9 mouse cellular contexts compared by ENCODE assay signal in genomic region chr11:113806382-113807077, GRCm38 (mm10). TPM values are rescaled to one million over a fixed set of nuclear protein-coding genes. Genes with fewer than 3 reads are reported as not detected.
DNase-seq lines count a peak whose midpoint lies in the region; ATAC-seq and TF ChIP-seq lines count a peak whose summit lies in the region.
"Had no signal": no experiment of that assay in that cellular context is flagged by ENCODE, and none has a peak within 500 bp of the region (broad histone marks: within the 10 kb centered on the region; RNA-seq: fewer than 3 reads in every experiment).

No protein-coding gene starts in this region.

- no peak for TF ChIP-seq POLR2A in spleen, adult 2 months (IDR thresholded peaks at IDR 0.05; ENCODE audit: low read depth, low read length)
- TF ChIP-seq POLR2A in thymus, adult 2 months (IDR thresholded peaks at IDR 0.05; ENCODE audit: control insufficient read depth, extremely low read depth, insufficient read depth, low read length, poor library complexity), result no peak

- no peak overlapping the region for H3K4me3 ChIP-seq in spleen, adult 2 months (ENCODE audit: extremely low read depth, insufficient read depth, insufficient read length)
- H3K4me3 ChIP-seq in kidney, embryonic 16.5 days (ENCODE audit: low read length), result no peak overlapping the region
- no peak overlapping the region for H3K4me3 ChIP-seq in midbrain, postnatal 0 days (ENCODE audit: low read depth, low read length)
- H3K4me3 ChIP-seq in thymus, adult 2 months (ENCODE audit: control insufficient read depth, insufficient read depth, low read length), result no peak overlapping the region
- H3K4me3 ChIP-seq: neural tube, embryonic 13.5 days had no signal

- 76% methylated on average over 9 of the region's 9 CpGs for WGBS in spleen, adult 2 months
- WGBS in kidney, embryonic 16.5 days, result 37% methylated on average over 9 of the region's 9 CpGs
- 41% methylated on average over 9 of the region's 9 CpGs for whole genome bisulfite sequencing in midbrain, postnatal 0 days
- 59% methylated on average over 9 of the region's 9 CpGs for WGBS in thymus, adult 2 months

- DNase-seq in gastrocnemius, postnatal 14 days, result peak; percentile 80
- DNase-seq in gastrocnemius, postnatal 36 days, result no peak
- DNase-seq in spleen, adult 2 months (ENCODE audit: low read depth in 1 of 2, low spot score in 2 of 2), result no peak
- DNase-seq in spleen, adult 18-20 months, result no peak
- DNase-seq in midbrain, postnatal 0 days (ENCODE audit: low spot score), result peak; percentile 53
- DNase-seq in thymus, adult 2 months, result no peak
- no peak for DNase-seq in B cell, adult 2 months

- no peaks in the 10 kb centered on the region for H3K9me3 ChIP-seq in kidney, embryonic 16.5 days (ENCODE audit: low read length)
- H3K9me3 ChIP-seq in midbrain, postnatal 0 days (ENCODE audit: low read length), result no peaks in the 10 kb centered on the region
- H3K9me3 ChIP-seq: neural tube, embryonic 13.5 days had no signal

- H3K36me3 ChIP-seq in spleen, adult 2 months (ENCODE audit: control insufficient read depth, insufficient read depth, low read length), result no peaks in the 10 kb centered on the region
- no peaks in the 10 kb centered on the region for H3K36me3 ChIP-seq in kidney, embryonic 16.5 days (ENCODE audit: insufficient read depth, low read length)
- H3K36me3 ChIP-seq in midbrain, postnatal 0 days (ENCODE audit: insufficient read depth, low read length), result no peaks in the 10 kb centered on the region
- H3K36me3 ChIP-seq in thymus, adult 2 months (ENCODE audit: control insufficient read depth, insufficient read depth, low read length), result no peaks in the 10 kb centered on the region

- intact Hi-C loops in gastrocnemius, postnatal 14 days (cut with DNase I; ENCODE audit: low total_unique reads), result no loop called here
- intact Hi-C loops in gastrocnemius, postnatal 36 days (cut with DNase I), result no loop called here

- ATAC-seq in kidney, embryonic 16.5 days (ENCODE audit: low FRiP score, low TSS enrichment), result no peak
- ATAC-seq in midbrain, postnatal 0 days (ENCODE audit: low FRiP score), result no peak

- no peak overlapping the region for H3K4me2 ChIP-seq in kidney, embryonic 16.5 days (replicated peaks; ENCODE audit: low read depth, low read length)
- no peak overlapping the region for H3K4me2 ChIP-seq in midbrain, postnatal 0 days (ENCODE audit: low read depth, low read length, poor library complexity, severe bottlenecking)
- H3K4me2 ChIP-seq: neural tube, embryonic 13.5 days had no signal

- no peak for TF ChIP-seq CTCF in spleen, adult 2 months (IDR thresholded peaks at IDR 0.05; ENCODE audit: extremely low read depth, insufficient read depth, insufficient read length, insufficient replicate concordance)
- TF ChIP-seq CTCF in midbrain, postnatal 0 days (IDR thresholded peaks at IDR 0.05), result no peak
- no peak for TF ChIP-seq CTCF in thymus, adult 2 months (IDR thresholded peaks at IDR 0.05; ENCODE audit: borderline replicate concordance, control insufficient read depth, extremely low read depth, insufficient read depth, low read length, poor library complexity)

- H3K9ac ChIP-seq in kidney, embryonic 16.5 days (replicated peaks; ENCODE audit: low read length), result no peak overlapping the region
- H3K9ac ChIP-seq in midbrain, postnatal 0 days (replicated peaks; ENCODE audit: low read length, poor library complexity, severe bottlenecking), result 0 out of 2 replicates have a peak overlapping the region, but pooled peaks have one; percentile 19
- H3K9ac ChIP-seq: neural tube, embryonic 13.5 days had no signal

- H3K4me1 ChIP-seq in spleen, adult 2 months (ENCODE audit: control insufficient read depth, insufficient read depth, insufficient read length), result peaks cover 9% of the 10 kb centered on the region; the same call in 1 of the 2 replicates
- H3K4me1 ChIP-seq in kidney, embryonic 16.5 days (ENCODE audit: insufficient read depth, low read length), result peaks cover 43% of the 10 kb centered on the region
- 0 out of 2 replicates have a peak, but pooled peaks cover 5% of the 10 kb centered on the region for H3K4me1 ChIP-seq in midbrain, postnatal 0 days (ENCODE audit: insufficient read depth, low read length)
- H3K4me1 ChIP-seq in thymus, adult 2 months (replicated peaks; ENCODE audit: control insufficient read depth, insufficient read depth, low read length), result peaks cover 16% of the 10 kb centered on the region

- 0 out of 2 replicates have a peak, but pooled peaks cover 2% of the 10 kb centered on the region for H3K27me3 ChIP-seq in spleen, adult 2 months (ENCODE audit: control insufficient read depth, insufficient read depth, low read length)
- no peaks in the 10 kb centered on the region for H3K27me3 ChIP-seq in kidney, embryonic 16.5 days (ENCODE audit: insufficient read depth, low read length)
- no peaks in the 10 kb centered on the region for H3K27me3 ChIP-seq in midbrain, postnatal 0 days (ENCODE audit: insufficient read depth, low read length)
- H3K27me3 ChIP-seq in thymus, adult 2 months (ENCODE audit: control insufficient read depth, insufficient read depth, low read length), result no peaks in the 10 kb centered on the region; the same call in 1 of the 2 replicates
- H3K27me3 ChIP-seq: neural tube, embryonic 13.5 days had no signal

- H3K27ac ChIP-seq in spleen, adult 2 months (ENCODE audit: insufficient read depth, low read length), result peak overlapping the region; percentile 32
- H3K27ac ChIP-seq in kidney, embryonic 16.5 days (ENCODE audit: low read length), result peak overlapping the region; percentile 79
- H3K27ac ChIP-seq in midbrain, postnatal 0 days (ENCODE audit: low read depth, low read length), result 0 out of 2 replicates have a peak overlapping the region, but pooled peaks have one; percentile 26
- H3K27ac ChIP-seq in thymus, adult 2 months (ENCODE audit: control insufficient read depth, insufficient read depth, low read length), result no peak overlapping the region

RNA-seq across cellular contexts. Expression of gene Cdc42ep4, which starts 54.8 kb away (rescaled TPM):
- total RNA-seq in gastrocnemius, postnatal 14 days (2021), result 10 to 100 TPM; 15.7 to 16.2 TPM
- total RNA-seq in gastrocnemius, postnatal 36 days (2021), result 1 to 10 TPM; 4.9 to 6.8 TPM
- 20.2 and 20.9 TPM in 2 replicates for polyA plus RNA-seq in spleen, adult 2 months (2012; rRNA removed)
- polyA plus RNA-seq in kidney, embryonic 16.5 days (2015; fragmentation: Nextera tagmentation; extraction: Ambion mirVana), result 73.9 and 74.5 TPM in 2 replicates
- total RNA-seq in midbrain, postnatal 0 days (2014; rRNA removed), result 88.0 and 89.5 TPM in 2 replicates
- polyA plus RNA-seq in midbrain, postnatal 0 days (2015; fragmentation: Nextera tagmentation; extraction: Ambion mirVana), result 60.3 and 63.2 TPM in 2 replicates
- polyA plus RNA-seq in thymus, adult 2 months (2012; rRNA removed), result 28.7 and 32.8 TPM in 2 replicates

Comparison
In these comparisons a context has a peak if more than half of its experiments do, and no peak if none do; other contexts are left out.
1. DNase-seq: peak in gastrocnemius, postnatal 14 days (single experiment) and midbrain, postnatal 0 days (single experiment); none in gastrocnemius, postnatal 36 days (0 of 2), spleen, adult 2 months (0 of 2), spleen, adult 18-20 months (0 of 2), thymus, adult 2 months (single experiment) and B cell, adult 2 months (0 of 2).